In the genomic region with DNA sequence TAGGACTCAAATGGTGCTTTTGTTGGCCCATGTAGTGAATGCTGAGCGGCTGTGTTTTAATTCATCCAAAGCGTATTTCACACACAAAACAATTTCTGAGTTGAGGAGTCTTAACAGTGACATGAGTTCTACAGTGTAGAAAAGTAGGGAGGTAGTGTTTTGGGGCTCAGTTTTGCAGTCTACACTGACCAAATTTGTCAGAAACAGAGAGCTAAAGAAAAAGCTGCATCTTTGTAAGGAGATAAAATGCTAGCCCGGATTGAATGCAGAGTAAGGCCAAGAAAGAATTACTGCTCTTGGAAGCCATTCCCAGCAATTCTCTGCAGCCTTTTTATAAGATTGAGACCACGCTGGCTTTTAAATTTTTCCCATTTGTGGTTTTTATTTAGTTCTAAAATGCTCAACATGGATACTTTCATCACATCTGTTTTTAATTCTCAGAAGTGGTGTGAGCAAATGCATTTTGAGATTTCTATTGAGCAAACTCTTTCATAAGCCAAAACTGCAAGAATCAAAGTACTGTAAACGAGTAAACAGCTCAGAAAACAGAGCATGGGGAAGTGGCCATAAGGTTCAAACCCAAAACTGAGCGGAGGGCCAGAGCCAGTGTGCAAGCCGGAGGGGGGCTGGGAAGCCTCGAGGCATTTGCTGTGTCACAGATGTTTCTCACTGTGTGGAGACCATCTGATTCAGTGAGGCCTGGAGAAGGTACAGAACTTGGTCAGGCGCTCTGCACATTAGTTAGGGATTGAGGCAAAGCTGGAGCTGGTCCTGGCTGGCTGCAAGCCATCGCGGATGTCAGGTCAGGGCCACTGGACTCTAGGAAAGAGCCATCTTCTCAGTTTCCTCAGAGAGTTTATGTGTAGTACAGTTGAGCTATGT, we compare ENCODE assay signal across 9 mouse cellular contexts. TPM values are rescaled to one million over a fixed set of nuclear protein-coding genes. Genes with fewer than 3 reads are reported as not detected.
DNase-seq lines count a peak whose midpoint lies in the region.
"Had no signal": no experiment of that assay in that cellular context is flagged by ENCODE, and none has a peak within 500 bp of the region (broad histone marks: within the 10 kb centered on the region; RNA-seq: fewer than 3 reads in every experiment).

No protein-coding gene starts in this region.

- intact Hi-C loops in gastrocnemius, postnatal 14 days (cut with DNase I; ENCODE audit: low total_unique reads), result no loop called here
- intact Hi-C loops in left cerebral cortex, postnatal 25 days (cut with DNase I), result no loop called here

- DNase-seq in urinary bladder, postnatal 14 days (ENCODE audit: low spot score), result peak; percentile 53
- no peak for DNase-seq in urinary bladder, adult 2 months (ENCODE audit: low spot score)
- DNase-seq in gastrocnemius, postnatal 14 days, result peak; percentile 80
- peak; percentile 46 for DNase-seq in kidney, postnatal 14 days
- DNase-seq in testis, postnatal 10 days (ENCODE audit: low spot score), result peak; percentile 71
- no peak for DNase-seq in natural killer cell, adult 2 months (ENCODE audit: low spot score in 2 of 2)
- no peak for DNase-seq in left cerebral cortex, postnatal 25 days (ENCODE audit: low spot score in 2 of 2)
- DNase-seq in thymus, postnatal 10 days (ENCODE audit: low spot score in 2 of 2), result no peak
- DNase-seq: right cerebral cortex, postnatal 14 days had no signal

RNA-seq across cellular contexts. Expression of a gene that starts 17.7 kb away (rescaled TPM):
- polyA plus RNA-seq in urinary bladder, adult 2 months (2012; rRNA removed), result 6.2 and 8.1 TPM in 2 replicates
- 10 to 100 TPM; 10.9 to 12.9 TPM for total RNA-seq in gastrocnemius, postnatal 14 days (2021)
- total RNA-seq in left cerebral cortex, postnatal 25 days (2021), result 10 to 100 TPM; 21.1 to 21.5 TPM

RNA-seq across cellular contexts. Expression of a gene that starts 18.0 kb away (rescaled TPM):
- polyA plus RNA-seq in urinary bladder, adult 2 months (2012; rRNA removed), result 12.8 and 13.4 TPM in 2 replicates
- total RNA-seq in gastrocnemius, postnatal 14 days (2021), result 10 to 100 TPM; 21.5 to 26.8 TPM
- total RNA-seq in left cerebral cortex, postnatal 25 days (2021), result 1 to 10 TPM; 5.0 to 7.0 TPM

RNA-seq across cellular contexts. Expression of a gene that starts 53.8 kb away (rescaled TPM):
- 6.1 and 7.0 TPM in 2 replicates for polyA plus RNA-seq in urinary bladder, adult 2 months (2012; rRNA removed)
- 10 to 100 TPM in 1 of 2 experiments, 1 to 10 TPM in 1; 8.1 to 10.9 TPM for total RNA-seq in gastrocnemius, postnatal 14 days (2021)
- total RNA-seq in left cerebral cortex, postnatal 25 days (2021), result 1 to 10 TPM; 4.1 to 4.9 TPM

Comparison
In these comparisons a context has a peak if more than half of its experiments do, and no peak if none do; other contexts are left out.
1. DNase-seq: peak in urinary bladder, postnatal 14 days (single experiment), gastrocnemius, postnatal 14 days (single experiment), kidney, postnatal 14 days (single experiment) and testis, postnatal 10 days (single experiment); none in urinary bladder, adult 2 months (single experiment), natural killer cell, adult 2 months (0 of 2), left cerebral cortex, postnatal 25 days (0 of 2) and thymus, postnatal 10 days (0 of 2).